Mouse (Mus musculus): ENCODE measurements around the gene Arid5a.

The Arid5a gene

DNA sequence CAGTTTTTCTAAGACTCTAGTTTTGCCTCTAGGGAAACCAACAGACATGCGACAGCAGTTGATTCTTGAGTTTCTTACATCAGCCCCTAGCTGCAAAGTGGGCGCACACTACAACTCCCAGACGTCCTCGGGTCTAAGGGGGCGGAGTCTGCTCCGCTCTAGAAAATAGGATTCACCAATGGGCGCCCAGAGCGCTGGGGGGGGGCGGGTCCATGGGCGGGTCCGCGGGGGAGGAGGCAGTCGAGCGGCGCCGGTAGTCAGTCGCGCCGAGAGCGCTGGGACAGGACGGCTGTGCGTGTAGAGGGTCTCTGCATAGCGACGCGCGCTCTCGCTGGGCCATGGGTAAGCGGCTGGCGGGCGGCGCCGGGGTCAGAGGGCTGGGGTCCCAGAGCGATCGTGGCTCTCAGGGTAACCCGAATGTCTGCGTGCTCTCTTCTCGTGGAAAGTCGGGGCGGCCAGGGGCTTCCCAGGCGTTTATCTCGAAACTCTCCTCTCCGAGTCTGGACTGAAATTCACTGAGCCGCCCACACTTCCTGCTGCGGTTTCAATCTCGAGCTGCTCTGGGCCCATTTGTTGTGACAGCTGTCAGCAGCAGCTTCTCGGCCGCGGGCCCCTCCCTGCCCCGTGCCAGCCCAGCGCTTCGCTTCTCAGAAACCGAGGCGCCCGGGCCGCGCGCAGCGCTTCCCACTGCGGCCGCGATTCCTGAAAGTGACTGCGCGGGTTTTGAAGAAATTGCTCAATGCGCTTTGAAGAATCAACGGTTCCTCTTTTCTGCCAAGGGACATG lies at the start of gene Arid5a:
Gene Arid5a (plus strand): TSS at position 239 of the 786 bp plus-strand sequence.
- DNase-seq (ENCODE audit: extremely low spot score, low spot score) = peak; percentile 91

DNA sequence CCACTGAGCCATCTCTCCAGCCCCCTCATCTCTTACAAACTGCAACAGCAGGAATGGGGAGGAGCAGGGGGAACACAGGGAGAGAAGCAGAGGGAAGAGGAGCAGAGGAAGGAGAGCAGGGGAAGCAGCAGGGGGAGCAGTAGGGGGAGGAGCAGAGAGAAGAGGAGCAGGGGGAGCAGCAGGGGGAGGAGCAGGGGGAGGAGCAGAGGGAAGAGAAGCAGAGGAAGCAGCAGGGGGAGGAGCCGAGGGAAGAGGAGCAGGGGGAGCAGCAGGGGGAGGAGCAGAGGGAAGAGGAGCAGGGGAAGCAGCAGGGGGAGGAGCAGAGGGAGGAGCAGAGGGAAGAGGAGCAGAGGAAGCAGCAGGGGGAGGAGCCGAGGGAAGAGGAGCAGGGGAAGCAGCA lies 48.9 kb upstream of the Arid5a start:
- DNase-seq (ENCODE audit: extremely low spot score, low spot score) = no peak

DNA sequence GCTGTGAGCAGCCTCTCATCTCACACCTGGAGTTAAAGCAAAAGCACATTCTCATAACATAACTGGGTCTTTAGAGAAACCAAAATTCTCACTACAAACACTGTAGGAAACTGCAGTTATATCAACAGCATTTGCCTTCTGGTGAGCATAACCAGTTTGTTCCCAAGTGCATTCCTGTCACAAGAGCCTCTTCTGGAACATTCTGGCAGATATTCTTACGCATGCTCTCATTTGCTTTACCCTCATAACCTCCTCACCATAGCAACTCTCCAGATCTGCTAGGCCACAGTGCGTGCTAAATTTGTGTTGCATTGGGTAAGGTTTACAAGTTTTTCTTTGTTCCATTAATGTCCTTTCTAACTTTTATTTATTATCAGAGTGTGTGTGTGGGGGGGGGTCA lies 48.3 kb upstream of the Arid5a start:
- DNase-seq (ENCODE audit: extremely low spot score, low spot score) = no peak

DNA sequence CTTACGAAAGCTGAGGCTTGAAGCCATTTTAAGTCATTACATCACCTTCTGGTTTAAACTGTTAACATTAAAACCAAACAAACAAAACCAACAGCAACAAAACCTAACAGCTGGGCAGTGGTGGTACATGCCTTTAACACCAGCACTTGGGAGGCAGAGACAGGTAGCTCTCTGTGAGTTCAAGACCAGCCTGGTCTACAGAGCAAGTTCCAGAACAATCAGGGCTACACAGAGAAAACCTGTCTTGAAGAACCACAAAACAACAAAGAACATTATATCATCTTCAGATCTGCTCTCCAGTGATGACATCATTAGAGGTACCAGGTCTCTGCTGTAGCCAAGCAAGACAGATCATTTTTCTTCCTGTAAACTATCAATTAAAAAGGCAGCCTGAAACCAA lies 47.1 kb upstream of the Arid5a start:
- DNase-seq (ENCODE audit: extremely low spot score, low spot score) = no peak

DNA sequence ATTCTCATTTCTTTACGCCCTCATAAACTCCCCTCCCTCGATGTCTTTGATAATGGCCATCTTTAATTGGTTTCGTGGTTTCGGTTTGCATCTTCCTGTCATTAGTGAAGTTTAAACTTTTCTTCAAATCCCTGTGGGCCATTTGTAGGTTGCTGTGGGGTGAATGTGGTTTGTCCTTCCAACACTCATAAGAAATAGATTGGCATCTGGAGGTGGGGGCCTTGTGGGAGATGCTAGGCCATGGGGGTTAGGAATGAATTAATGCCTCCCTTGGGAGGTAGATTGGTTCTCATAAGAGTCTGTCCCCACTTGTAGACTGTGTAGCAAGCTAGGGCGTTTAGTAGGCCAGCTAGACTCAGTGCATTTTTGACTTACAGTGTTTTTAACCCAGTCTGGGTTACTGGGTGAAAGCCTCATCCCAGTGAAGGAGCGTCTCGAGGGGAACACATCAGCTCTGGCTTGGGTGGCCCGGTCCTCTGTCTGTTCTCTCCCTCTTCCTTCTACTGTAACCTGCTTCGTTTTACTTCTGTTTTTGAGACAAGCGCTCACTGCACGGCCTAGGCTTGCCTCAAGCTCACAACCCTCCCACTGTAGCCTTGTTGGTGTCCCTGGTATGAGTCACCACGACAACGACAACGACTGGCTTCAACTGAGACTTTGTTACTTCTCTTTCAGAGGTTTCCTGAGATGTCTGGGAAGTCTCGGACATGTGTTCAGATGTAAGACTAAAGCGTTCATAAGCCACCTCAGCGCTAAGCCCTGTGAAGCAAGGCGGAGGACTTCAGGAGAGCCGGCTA lies 45.6 kb upstream of the Arid5a start:
- no peak for DNase-seq (ENCODE audit: extremely low spot score, low spot score)

DNA sequence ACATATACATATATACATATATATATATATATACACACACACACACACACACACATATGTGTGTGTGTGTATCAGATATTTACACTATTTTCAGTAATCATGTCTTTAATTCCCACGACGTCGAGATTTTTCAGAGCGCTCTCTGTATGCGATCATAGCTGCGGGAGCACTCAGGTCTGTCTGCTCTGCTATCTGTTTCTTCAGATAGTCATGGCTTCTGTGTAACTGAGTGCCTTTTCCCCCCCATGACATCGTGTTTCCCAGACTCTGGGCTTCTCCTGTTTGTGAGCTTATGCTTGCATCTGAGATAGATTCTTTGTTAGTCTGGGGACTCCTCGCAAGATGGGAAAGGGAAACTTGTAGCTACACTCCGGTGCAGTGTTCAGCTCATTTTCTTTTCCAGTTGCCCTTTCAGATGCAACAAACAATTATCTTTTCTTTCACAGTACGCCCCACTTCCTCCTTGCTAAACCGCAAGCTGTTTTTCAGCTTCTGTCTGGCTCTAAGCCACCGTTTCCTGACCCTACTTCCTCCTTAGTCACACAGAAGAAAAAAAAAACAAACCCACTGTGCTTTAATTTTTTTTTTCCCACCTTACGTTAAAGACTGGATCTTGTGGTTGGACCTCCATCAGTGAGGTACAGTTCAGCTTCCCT lies 43.6 kb upstream of the Arid5a start:
- no peak for DNase-seq (ENCODE audit: extremely low spot score, low spot score)

DNA sequence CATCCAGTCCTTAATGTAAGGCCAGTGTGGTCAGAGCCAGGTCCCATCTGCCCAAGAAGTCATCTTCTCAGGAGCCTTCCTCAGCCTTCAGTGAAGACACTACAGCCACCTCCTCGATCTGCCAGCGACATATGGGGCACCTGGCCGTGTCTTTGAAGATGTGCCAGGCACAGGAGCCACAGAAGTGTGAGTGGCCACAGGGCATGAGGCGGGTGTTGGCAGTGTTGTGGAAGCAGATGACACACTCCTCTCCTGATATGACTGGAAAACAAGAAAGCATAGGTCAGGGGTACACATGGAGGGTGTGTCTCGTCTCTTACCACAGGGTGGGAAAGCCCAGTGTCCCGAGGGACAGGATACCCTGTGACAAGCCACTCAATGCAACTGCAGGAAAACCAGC lies 41.2 kb upstream of the Arid5a start:
- no peak for DNase-seq (ENCODE audit: extremely low spot score, low spot score)

DNA sequence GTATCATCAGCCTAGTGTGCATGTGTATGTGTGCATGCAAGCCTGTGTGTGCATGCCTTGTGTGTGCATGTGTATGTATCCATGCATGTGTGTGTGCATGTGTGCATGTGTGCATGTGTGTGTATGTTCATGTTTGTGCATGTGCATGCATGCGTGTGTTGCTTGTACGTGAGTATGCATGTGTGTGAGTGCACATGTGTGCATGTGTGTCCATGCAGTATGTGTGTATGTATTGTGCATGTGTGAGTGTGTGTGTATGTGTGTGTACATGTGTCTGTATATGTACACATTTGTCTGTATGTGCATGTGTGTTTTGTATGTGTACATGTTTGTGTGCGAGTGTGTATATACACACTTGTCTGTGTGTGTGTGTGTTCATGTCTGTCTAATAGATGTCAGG lies 39.9 kb upstream of the Arid5a start:
- DNase-seq (ENCODE audit: extremely low spot score, low spot score) = no peak

DNA sequence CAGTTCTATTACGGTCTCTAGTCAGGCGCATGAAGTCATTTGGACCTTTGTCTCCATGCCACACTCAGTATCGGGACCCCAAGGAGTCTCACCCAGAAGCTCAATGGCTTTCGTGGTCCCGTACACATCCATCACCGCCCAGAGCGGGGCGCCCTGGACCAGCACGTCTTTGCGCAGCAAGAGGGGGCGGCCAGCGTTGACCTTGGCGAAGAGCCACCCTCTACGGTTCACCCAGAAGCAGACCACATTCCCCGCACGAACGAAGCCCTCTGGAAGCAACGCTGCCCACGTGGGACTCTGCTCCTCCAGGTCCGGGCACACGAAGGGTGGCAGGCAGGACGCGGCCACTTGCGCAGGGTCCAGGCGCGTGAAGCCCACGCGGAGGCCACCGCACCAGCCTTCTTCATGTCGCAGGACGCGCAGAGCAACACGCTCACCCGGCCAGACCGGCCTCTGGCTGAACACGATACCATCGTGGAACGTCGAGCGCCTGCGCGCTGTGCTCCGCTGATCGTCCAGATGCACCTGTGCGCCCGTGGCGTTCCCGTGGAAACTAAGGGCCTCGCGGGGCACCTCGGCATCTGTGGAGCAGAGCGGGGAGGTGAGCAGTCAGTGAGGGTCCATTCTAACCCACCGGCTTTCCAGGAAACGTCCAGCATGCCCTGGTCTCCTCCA lies 38.3 kb upstream of the Arid5a start:
- no peak for DNase-seq (ENCODE audit: extremely low spot score, low spot score)

DNA sequence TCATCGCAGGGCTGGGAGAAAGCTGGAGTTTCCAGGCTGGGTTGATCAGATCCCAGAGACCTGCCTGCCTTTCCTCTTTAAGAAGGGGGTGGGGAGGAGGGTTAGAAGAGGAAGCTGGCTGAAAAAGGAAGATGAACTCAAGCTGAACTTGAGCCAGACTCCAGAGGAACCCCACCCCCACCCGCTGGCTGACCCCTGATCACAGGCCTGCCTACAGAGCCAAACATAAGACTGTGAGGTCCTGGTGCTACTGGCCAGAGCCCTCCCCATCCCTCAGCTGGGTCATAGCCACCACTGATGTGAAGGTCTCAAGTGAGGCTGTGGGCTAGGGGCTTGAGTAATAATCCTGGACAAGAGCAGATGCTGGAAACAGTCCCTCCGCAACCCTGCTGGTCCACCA lies 36.9 kb upstream of the Arid5a start:
- DNase-seq (ENCODE audit: extremely low spot score, low spot score) = peak; percentile 31

DNA sequence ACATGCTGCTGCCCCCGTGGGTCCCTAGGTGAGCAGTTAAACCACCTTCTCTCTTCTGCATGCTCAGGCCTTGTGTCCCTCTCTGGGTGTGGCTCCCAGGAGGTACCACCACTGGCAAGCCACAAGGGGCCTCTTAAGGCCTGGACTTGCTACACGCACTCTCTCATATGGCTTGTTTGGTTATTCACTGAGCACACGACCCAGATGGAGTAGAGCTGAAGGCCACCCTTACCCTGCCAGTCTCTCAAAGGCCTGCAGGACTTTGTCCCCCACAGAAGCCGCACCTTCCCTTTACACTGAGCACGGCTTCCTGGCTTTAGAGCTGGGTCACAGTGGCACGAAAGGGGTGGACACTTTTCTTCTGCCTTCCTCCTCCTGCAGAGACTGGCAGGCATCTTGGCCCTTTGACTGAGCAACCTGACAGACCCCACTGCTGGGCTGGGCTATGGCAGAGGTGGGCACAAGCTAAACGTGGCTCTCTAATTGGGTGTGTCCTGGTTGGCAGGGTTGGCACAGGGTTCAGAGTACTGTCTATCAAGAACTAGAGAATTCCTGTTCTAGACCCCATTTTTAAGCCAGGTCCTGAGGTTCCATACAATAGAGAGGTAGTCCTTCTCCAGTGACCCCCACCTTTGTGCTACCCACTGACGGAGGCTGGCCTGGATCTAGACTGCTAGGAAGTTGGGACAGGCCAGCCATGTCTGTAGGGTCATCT lies 35.9 kb upstream of the Arid5a start:
- DNase-seq (ENCODE audit: extremely low spot score, low spot score) = no peak

DNA sequence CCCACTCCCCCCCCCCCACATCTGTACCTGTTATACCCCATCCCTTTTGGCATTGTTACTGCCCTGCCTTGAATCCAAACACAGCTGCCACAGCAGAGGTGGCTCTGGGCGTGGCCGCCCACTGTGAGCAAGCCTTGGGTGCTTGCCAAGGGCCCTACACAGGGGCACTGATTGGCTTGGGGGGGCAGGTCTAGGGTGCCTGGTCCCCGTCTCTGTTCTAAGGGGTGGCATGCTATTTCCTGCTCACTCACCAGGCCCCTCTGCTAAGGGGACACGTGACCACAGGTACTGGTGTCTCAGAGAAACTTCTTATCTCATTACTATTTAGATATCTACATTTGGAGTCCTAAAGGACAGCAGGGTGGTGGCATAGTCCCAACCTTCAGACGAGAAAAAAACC lies 35.0 kb upstream of the Arid5a start:
- DNase-seq (ENCODE audit: extremely low spot score, low spot score) = no peak

DNA sequence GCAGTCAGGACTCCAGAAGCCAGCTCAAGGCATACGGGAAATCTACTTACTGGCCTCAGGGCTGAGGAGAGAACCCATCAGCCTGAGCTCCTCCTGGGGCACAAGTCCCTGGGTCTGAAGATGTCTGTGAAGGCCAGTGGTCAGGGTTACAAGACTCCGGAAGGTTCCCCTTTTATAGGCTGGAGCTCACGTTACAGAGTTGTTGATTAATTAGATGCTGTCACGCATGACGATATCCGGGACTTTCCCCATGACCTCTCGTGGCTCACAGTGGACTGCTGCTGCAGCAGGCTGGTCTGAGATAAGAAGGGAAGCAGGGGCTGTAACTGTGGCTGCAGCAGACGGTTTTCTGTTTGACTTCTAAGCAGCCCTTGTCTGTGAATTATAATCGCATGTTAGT lies 34.2 kb upstream of the Arid5a start:
- DNase-seq (ENCODE audit: extremely low spot score, low spot score) = peak; percentile 31

DNA sequence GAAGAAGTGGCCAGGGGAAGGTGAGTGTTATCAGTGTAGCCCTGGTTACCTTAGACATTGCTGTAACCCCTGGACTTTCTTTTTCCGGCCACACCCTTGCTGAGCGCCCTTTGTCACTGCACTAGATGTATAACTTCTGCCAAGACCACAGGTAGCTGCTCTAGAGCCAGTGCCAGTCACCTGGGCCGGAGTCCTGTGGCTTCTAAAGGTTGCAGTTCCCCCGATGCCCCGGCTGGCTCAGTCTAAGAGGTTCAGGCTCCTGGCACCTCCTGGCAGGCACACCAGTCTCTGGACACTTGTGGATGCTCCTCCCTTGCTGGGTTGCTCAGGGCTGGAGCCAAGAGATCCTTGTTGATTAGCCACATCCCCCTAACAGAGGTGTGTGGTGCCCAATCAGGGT lies 33.1 kb upstream of the Arid5a start, which contains the start of gene Neurl3:
Gene Neurl3 (minus strand): TSS at position 225 of the 400 bp plus-strand sequence.
- DNase-seq (ENCODE audit: extremely low spot score, low spot score) = no peak

DNA sequence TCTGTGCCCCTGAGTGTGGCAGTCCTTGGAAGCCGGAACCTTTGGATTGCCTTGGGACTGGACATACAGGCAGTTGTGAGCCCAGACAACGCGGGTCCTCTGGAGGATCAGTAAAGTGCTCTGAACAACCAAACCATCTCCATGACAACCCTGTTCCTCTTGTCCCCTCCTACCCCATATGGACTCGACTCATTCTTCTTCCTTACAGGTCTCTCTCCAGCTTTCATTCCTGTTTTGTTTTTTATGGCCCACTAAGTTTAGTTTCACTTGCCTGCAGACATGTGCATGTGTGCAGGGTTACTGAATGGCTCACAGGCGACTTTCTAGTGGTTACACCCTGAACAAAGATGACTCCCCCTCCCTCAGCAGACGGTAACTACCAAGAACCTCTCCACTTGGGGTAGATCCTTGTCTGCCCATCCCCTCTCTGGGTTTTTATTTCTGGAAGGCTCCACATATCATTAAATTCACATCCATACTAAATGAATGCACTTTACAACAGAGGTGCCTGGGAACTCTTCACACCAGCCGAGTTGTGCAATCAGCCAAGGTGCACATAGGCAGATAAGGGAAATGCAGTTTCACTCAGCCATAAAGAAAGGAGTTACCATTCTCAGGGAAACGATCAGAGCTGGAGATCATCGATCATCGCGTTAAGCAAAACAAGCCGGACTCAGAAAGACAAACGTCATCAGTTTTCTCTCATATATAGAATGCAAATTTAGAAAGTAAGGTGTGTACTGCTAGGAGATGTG lies 31.7 kb upstream of the Arid5a start:
- no peak for DNase-seq (ENCODE audit: extremely low spot score, low spot score)

DNA sequence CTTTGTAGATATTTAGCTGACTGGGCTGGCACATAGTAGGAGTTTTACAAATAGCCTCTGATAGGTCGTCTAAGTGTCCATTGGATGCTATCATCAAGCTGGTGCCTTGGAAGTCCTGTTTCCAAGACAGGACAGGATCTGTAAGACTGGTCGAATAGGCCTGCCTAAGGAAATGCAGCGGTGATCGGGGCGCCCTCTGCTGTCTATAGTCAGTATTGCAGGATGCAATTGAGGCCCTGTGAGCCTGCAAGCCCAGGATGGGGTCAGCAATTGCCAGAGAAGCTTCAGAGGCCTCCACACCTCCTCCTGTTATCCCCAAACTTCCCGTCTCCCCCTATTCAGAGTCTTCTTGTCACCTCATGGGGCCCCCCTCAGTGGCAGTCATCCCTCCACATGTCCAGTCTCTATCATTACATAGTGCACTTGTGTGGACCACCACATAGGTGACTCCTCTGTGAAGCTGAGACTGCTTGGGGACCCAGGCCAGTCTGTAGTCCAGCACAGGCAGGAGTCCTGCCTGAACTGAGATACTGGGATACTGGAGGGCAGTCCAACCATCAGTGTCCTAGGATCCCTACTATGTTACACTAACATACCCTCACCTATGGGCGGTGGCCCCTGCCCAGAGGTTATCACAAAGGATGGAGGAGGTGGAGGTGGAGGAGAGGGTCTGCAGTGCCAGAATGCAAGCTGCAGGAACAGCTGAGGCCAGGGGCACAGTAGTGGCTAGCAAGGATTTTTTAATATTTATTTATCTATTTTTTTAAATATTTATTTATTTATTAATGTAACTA lies 30.1 kb upstream of the Arid5a start:
- DNase-seq (ENCODE audit: extremely low spot score, low spot score) = peak; percentile 88

DNA sequence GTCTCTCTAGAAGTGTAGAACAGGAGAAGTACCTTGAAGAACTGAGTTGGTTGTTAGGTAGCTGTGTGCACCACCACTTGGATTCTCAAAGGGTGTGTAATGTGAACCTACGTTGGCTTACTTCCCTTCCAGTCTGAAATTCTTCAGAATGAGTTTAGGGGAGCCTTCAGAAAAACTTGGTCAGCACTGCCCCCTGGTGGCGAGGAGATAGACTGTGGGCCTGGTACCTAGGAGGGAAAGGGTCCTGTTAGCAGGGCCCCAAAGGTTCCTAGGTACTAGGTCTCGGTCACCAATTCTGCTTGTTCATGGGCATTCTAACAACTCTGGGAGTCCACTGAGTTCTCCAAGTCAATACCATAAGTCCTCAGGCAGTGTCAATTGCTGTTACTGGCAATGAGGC lies 28.3 kb upstream of the Arid5a start:
- DNase-seq (ENCODE audit: extremely low spot score, low spot score) = peak; percentile 76

DNA sequence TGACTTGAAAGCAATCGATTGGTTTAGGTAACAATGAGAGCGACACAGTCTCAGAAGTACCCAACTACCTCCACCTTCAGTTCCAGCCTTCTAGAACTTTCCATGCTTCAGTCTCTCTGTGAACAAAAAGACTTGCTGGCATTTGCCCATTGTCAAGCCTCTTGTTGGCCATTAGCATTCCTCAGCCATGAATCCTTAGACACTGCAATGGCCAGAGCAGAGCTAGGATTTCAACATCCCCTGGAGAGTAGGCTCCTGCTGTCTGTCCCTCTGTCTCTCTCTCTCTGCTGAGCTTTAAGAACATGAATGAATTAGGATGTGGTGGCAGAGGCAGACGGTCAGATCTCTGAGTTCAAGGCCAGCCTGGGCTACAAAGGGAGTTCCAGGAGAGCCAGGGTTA lies 26.6 kb upstream of the Arid5a start:
- DNase-seq (ENCODE audit: extremely low spot score, low spot score) = no peak

DNA sequence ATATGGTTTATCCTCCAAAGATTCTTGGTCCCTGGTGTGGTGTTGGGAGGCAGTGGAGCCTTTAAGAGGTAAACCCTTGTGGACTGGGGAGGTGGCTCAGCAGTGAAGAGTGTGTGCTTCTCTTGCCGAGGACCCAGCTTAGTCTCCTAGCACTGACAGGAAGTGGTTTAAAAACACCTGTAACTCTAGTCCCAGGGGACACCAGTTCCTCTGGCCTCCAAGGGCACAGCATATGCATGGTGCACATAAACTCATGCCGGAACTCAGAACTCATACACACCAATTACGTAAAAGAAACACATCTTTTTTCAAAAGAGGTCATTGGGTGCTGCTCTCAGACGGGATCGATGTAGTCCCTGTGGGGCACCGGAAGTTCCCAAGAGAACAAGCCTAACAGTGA lies 25.7 kb upstream of the Arid5a start:
- no peak for DNase-seq (ENCODE audit: extremely low spot score, low spot score)
